Mouse (Mus musculus): ENCODE data around the gene Inafm1.
"Not testable (repeated sequence)": the region's sequence is repeated elsewhere in the genome, so short reads cannot be mapped to it uniquely, and the experiment has no call there.

Gene Inafm1

GRCm38 (mm10) chr7:16263015-16263787 lies 10.2 kb downstream of the Inafm1 start:
- DNase-seq (ENCODE audit: low read depth, low spot score): no peak

GRCm38 (mm10) chr7:16261097-16261496 lies 12.3 kb downstream of the Inafm1 start:
- DNase-seq (ENCODE audit: low read depth, low spot score): no peak

GRCm38 (mm10) chr7:16259110-16259590 lies 14.3 kb downstream of the Inafm1 start, which contains the start of gene C5ar1:
Gene C5ar1, minus strand, starts transcription at chr7:16259540.
- DNase-seq (ENCODE audit: low read depth, low spot score): no peak

GRCm38 (mm10) chr7:16257830-16258229 lies 15.6 kb downstream of the Inafm1 start:
- DNase-seq (ENCODE audit: low read depth, low spot score): no peak

GRCm38 (mm10) chr7:16255963-16256362 lies 17.5 kb downstream of the Inafm1 start:
- DNase-seq (ENCODE audit: low read depth, low spot score): not testable (repeated sequence)

GRCm38 (mm10) chr7:16254195-16254594 lies 19.2 kb downstream of the Inafm1 start:
- DNase-seq (ENCODE audit: low read depth, low spot score): no peak

GRCm38 (mm10) chr7:16250687-16251086 lies 22.7 kb downstream of the Inafm1 start:
- no peak for DNase-seq (ENCODE audit: low read depth, low spot score)

GRCm38 (mm10) chr7:16245958-16246357 lies 27.5 kb downstream of the Inafm1 start:
- no peak for DNase-seq (ENCODE audit: low read depth, low spot score)

GRCm38 (mm10) chr7:16244067-16244466 lies 29.4 kb downstream of the Inafm1 start, which contains the start of gene C5ar2:
Gene C5ar2, minus strand, starts transcription at chr7:16244154.
- no peak for DNase-seq (ENCODE audit: low read depth, low spot score)

GRCm38 (mm10) chr7:16242198-16242597 lies 31.2 kb downstream of the Inafm1 start:
- no peak for DNase-seq (ENCODE audit: low read depth, low spot score)

- no peak for DNase-seq (ENCODE audit: low read depth, low spot score)
These were observed 31.6 kb downstream of the Inafm1 start for GRCm38 (mm10) chr7:16241787-16242186.

GRCm38 (mm10) chr7:16240978-16241303 lies 32.5 kb downstream of the Inafm1 start:
- no peak for DNase-seq (ENCODE audit: low read depth, low spot score)

- DNase-seq (ENCODE audit: low read depth, low spot score): no peak
These were observed 33.0 kb downstream of the Inafm1 start for GRCm38 (mm10) chr7:16240281-16240977.

- DNase-seq (ENCODE audit: low read depth, low spot score): no peak
These were observed 33.8 kb downstream of the Inafm1 start for GRCm38 (mm10) chr7:16239554-16239997.

- no peak for DNase-seq (ENCODE audit: low read depth, low spot score)
These were observed 43.5 kb downstream of the Inafm1 start for GRCm38 (mm10) chr7:16229869-16230268.
